ENCODE assay signal across 9 mouse cellular contexts in the genomic region with DNA sequence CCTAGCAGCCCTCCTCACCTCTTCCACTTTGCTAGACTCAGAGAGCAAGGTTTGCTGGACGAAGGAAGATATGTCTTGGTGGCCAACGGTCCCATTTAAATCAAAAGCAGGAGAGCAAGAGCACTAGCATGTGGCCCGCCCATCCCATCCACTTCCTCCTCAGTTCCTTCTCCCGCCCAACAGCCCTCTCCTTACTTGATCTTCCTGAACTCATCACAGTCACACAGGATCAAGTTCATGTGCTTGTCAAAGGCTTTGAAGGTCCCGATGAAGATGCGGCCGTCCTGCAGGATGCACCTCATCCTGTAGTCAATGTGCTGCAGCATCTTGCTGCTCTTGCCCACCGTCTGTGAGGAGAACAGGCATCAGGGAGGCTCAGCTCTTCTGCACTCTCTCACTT. TPM values are rescaled to one million over a fixed set of nuclear protein-coding genes. Genes with fewer than 3 reads are reported as not detected.
A peak's percentile ranks its signal among the peaks of the same experiment; 100 is the strongest.
DNase-seq lines count a peak whose midpoint lies in the region; ATAC-seq and TF ChIP-seq lines count a peak whose summit lies in the region.
"Had no signal": no experiment of that assay in that cellular context is flagged by ENCODE, and none has a peak within 500 bp of the region (broad histone marks: within the 10 kb centered on the region; RNA-seq: fewer than 3 reads in every experiment).

No protein-coding gene starts in this region.

- H3K9me3 ChIP-seq in CH12.LX (replicated peaks; ENCODE audit: low read length), result no peaks in the 10 kb centered on the region
- H3K9me3 ChIP-seq in G1E (replicated peaks), result no peaks in the 10 kb centered on the region
- H3K9me3 ChIP-seq in heart, embryonic 15.5 days (replicated peaks), result no peaks in the 10 kb centered on the region
- H3K9me3 ChIP-seq in liver, embryonic 15.5 days (replicated peaks), result no peaks in the 10 kb centered on the region

- TF ChIP-seq POLR2A in CH12.LX (IDR thresholded peaks at IDR 0.05; ENCODE audit: low read depth, low read length), result no peak

- H3K9ac ChIP-seq in CH12.LX (ENCODE audit: insufficient read depth, low read depth), result peak overlapping the region; percentile 97
- H3K9ac ChIP-seq in heart, embryonic 15.5 days, result peak overlapping the region; percentile 38; the same call in 1 of the 2 replicates
- 0 out of 2 replicates have a peak overlapping the region, but pooled peaks have one; percentile 97 for H3K9ac ChIP-seq in liver, embryonic 15.5 days

- peak overlapping the region; percentile 64 for H3K4me2 ChIP-seq in CH12.LX (ENCODE audit: insufficient read depth, low read depth, poor library complexity, severe bottlenecking)
- peak overlapping the region; percentile 88 for H3K4me2 ChIP-seq in heart, embryonic 15.5 days
- H3K4me2 ChIP-seq in liver, embryonic 15.5 days, result peak overlapping the region; percentile 96

- TF ChIP-seq RAD21 in CH12.LX (IDR thresholded peaks at IDR 0.05; ENCODE audit: low read depth, low read length), result no peak

- dilution Hi-C loops in CH12.LX (cut with MboI; ENCODE audit: extremely low pct_ligation_motif_present, extremely low pct_unique_long_range_greater_than_20kb, low sequenced_read_pairs), result no loop called here

- TF ChIP-seq EP300 in CH12.LX (IDR thresholded peaks at IDR 0.05; ENCODE audit: low read length), result no peak

- peaks cover 37 to 54% of the 10 kb centered on the region in 2 experiments for H3K36me3 ChIP-seq in CH12.LX (replicated peaks in 1 of 2; ENCODE audit: control insufficient read depth in 1 of 2, insufficient read depth in 1 of 2, low read length in 1 of 2)
- peaks cover 54% of the 10 kb centered on the region for H3K36me3 ChIP-seq in G1E (replicated peaks)
- H3K36me3 ChIP-seq in heart, embryonic 15.5 days, result peaks cover 40% of the 10 kb centered on the region
- peaks cover 55% of the 10 kb centered on the region for H3K36me3 ChIP-seq in liver, embryonic 15.5 days (replicated peaks)

- TF ChIP-seq CTCF in CH12.LX (conservative IDR thresholded peaks at IDR 0.05 in 1 of 2, IDR thresholded peaks at IDR 0.05 in 1 of 2; ENCODE audit: low read depth in 2 of 2, low read length in 2 of 2) (no peak), G1E (IDR thresholded peaks at IDR 0.05; ENCODE audit: low read depth, low read length) (no peak)

- H3K79me2 ChIP-seq in CH12.LX (replicated peaks; ENCODE audit: control insufficient read depth, extremely low read depth, insufficient read depth, poor library complexity, severe bottlenecking), result peaks cover 41% of the 10 kb centered on the region

- in situ Hi-C loops in CH12.LX (cut with MboI; ENCODE audit: low pct_ligation_motif_present, low pct_unique_long_range_greater_than_20kb, low sequenced_read_pairs), result no loop called here

- DNase-seq in CH12.LX (ENCODE audit: extremely low read depth), result no peak
- no peak for DNase-seq in G1E (ENCODE audit: low spot score)
- no peak for DNase-seq in gastrocnemius, adult 8-10 months (ENCODE audit: low spot score in 2 of 2)
- DNase-seq in adrenal gland, adult 18-20 months (ENCODE audit: low spot score in 2 of 2), result no peak
- DNase-seq in ovary, postnatal 10 days (ENCODE audit: low spot score), result no peak
- DNase-seq: right cerebral cortex, postnatal 14 days had no signal

- WGBS in heart, embryonic 15.5 days, result 74% methylated on average over 8 of the region's 8 CpGs
- 53% methylated on average over 8 of the region's 8 CpGs for WGBS in liver, embryonic 15.5 days (ENCODE audit: insufficient replicate concordance)

- H3K27me3 ChIP-seq in CH12.LX (replicated peaks) (peaks cover 7% of the 10 kb centered on the region), G1E (ENCODE audit: insufficient read depth, low read length) (no peaks in the 10 kb centered on the region)
- H3K27me3 ChIP-seq in heart, embryonic 15.5 days, result no peaks in the 10 kb centered on the region
- no peaks in the 10 kb centered on the region for H3K27me3 ChIP-seq in liver, embryonic 15.5 days

- ATAC-seq in G1E (ENCODE audit: extremely low read depth, insufficient number of reproducible peaks, low FRiP score, poor library complexity, severe bottlenecking), result no peak
- no peak for ATAC-seq in heart, embryonic 15.5 days (replicated peaks; ENCODE audit: insufficient number of reproducible peaks, insufficient read depth, low FRiP score, low read depth)
- no peak for ATAC-seq in liver, embryonic 15.5 days (ENCODE audit: insufficient read depth)
- no peak for ATAC-seq in CD4-positive, CD25-positive, alpha-beta regulatory T cell, adult 4 months

- H3K4me3 ChIP-seq in CH12.LX (replicated peaks in 1 of 3; ENCODE audit: low read depth in 2 of 3, low read length in 2 of 3, poor library complexity in 1 of 3), result peak overlapping the region; percentile 48 to 100 (median 83)
- peak overlapping the region; percentile 94 for H3K4me3 ChIP-seq in G1E (ENCODE audit: low read depth, low read length)
- H3K4me3 ChIP-seq in heart, embryonic 15.5 days, result peak overlapping the region; percentile 98
- H3K4me3 ChIP-seq in liver, embryonic 15.5 days (replicated peaks), result peak overlapping the region; percentile 90

- H3K4me1 ChIP-seq in CH12.LX (ENCODE audit: control insufficient read depth in 1 of 2, insufficient read depth in 2 of 2) (peaks cover 5 to 26% of the 10 kb centered on the region in 2 experiments), G1E (ENCODE audit: insufficient read depth, low read depth, low read length) (peaks cover 43% of the 10 kb centered on the region)
- H3K4me1 ChIP-seq in heart, embryonic 15.5 days (replicated peaks), result peaks cover 17% of the 10 kb centered on the region
- H3K4me1 ChIP-seq in liver, embryonic 15.5 days (replicated peaks), result peaks cover 28% of the 10 kb centered on the region

- no peak overlapping the region for H3K27ac ChIP-seq in CH12.LX (ENCODE audit: insufficient read depth, low read depth)
- H3K27ac ChIP-seq in heart, embryonic 15.5 days, result no peak overlapping the region
- H3K27ac ChIP-seq in liver, embryonic 15.5 days (replicated peaks), result no peak overlapping the region

TF ChIP-seq in CH12.LX, 34 proteins besides CTCF, POLR2A, EP300 and RAD21:
- TF ChIP-seq ZKSCAN1 (IDR thresholded peaks at IDR 0.05; ENCODE audit: borderline replicate concordance, low read depth, low read length) (no peak), PAX5 (IDR thresholded peaks at IDR 0.05; ENCODE audit: low read length) (no peak), CHD2 (IDR thresholded peaks at IDR 0.05; ENCODE audit: low read length) (no peak), USF1 (IDR thresholded peaks at IDR 0.05; ENCODE audit: low read depth, low read length) (no peak), USF2 (conservative IDR thresholded peaks at IDR 0.05; ENCODE audit: low read depth, low read length) (no peak), TBP (conservative IDR thresholded peaks at IDR 0.05; ENCODE audit: low read depth, low read length) (no peak), IRF4 (IDR thresholded peaks at IDR 0.05; ENCODE audit: low read depth, low read length) (no peak), NRF1 (IDR thresholded peaks at IDR 0.05; ENCODE audit: low read depth, low read length) (no peak), MAZ (IDR thresholded peaks at IDR 0.05; ENCODE audit: low read depth, low read length) (no peak), TCF12 (IDR thresholded peaks at IDR 0.05; ENCODE audit: low read depth, low read length) (no peak), E2F4 (IDR thresholded peaks at IDR 0.05; ENCODE audit: insufficient replicate concordance, low read depth, low read length) (no peak), SMC3 (IDR thresholded peaks at IDR 0.05; ENCODE audit: low read depth, low read length) (no peak)
TF ChIP-seq in CH12.LX: peak in this region for 0.

RNA-seq across cellular contexts. Expression of a gene that starts 2.4 kb away (rescaled TPM):
- 422 and 534 TPM in 2 replicates for total RNA-seq in CH12.LX (2012; rRNA removed)
- total RNA-seq in CH12.LX (2014; rRNA removed), result 515 and 524 TPM in 2 replicates
- polyA plus RNA-seq in CH12.LX (2012; ENCODE audit: insufficient read length, low read depth), result 318 and 413 TPM in 2 replicates
- 112 and 115 TPM in 2 replicates for total RNA-seq in G1E (2014; fragmentation: Nextera tagmentation)
- 252 and 274 TPM in 2 replicates for total RNA-seq in G1E (2017)
- 650 and 707 TPM in 2 replicates for polyA plus RNA-seq in G1E (2012)
- polyA plus RNA-seq in heart, embryonic 15.5 days (2015; fragmentation: Nextera tagmentation; extraction: Ambion mirVana), result 361 and 429 TPM in 2 replicates
- 280 and 286 TPM in 2 replicates for polyA plus RNA-seq in liver, embryonic 15.5 days (2015; fragmentation: Nextera tagmentation; extraction: Ambion mirVana)
- polyA plus RNA-seq in CD4-positive, CD25-positive, alpha-beta regulatory T cell, adult 4 months (2017; shearing (Covaris generic)), result 100 to 1,000 TPM; 292 to 325 TPM
- total RNA-seq in gastrocnemius, adult 8-10 months (2022), result 100 to 1,000 TPM; 130 to 142 (median 138) TPM
- 100 to 1,000 TPM; 168 to 170 TPM for total RNA-seq in adrenal gland, adult 18-20 months (2021)

RNA-seq across cellular contexts. Expression of a gene that starts 18.2 kb away (rescaled TPM):
- total RNA-seq in CH12.LX (2012; rRNA removed) (not detected in 2 replicates), CH12.LX (2014; rRNA removed) (not detected in 2 replicates), G1E (2014; fragmentation: Nextera tagmentation) (not detected in 2 replicates), G1E (2017) (0.05 and 0.06 TPM in 2 replicates)
- polyA plus RNA-seq in CH12.LX (2012; ENCODE audit: insufficient read length, low read depth) (not detected in 2 replicates), G1E (2012) (not detected in 2 replicates)
- not detected in 2 replicates for polyA plus RNA-seq in heart, embryonic 15.5 days (2015; fragmentation: Nextera tagmentation; extraction: Ambion mirVana)
- polyA plus RNA-seq in liver, embryonic 15.5 days (2015; fragmentation: Nextera tagmentation; extraction: Ambion mirVana), result 0.07 and 0.08 TPM in 2 replicates
- not detected for polyA plus RNA-seq in CD4-positive, CD25-positive, alpha-beta regulatory T cell, adult 4 months (2017; shearing (Covaris generic))
- total RNA-seq in gastrocnemius, adult 8-10 months (2022), result not detected
- total RNA-seq in adrenal gland, adult 18-20 months (2021), result not detected

Comparison
In these comparisons a context has a peak if more than half of its experiments do, and no peak if none do; other contexts are left out.
1. H3K9ac ChIP-seq: peak in every context shown above with its lines; median percentile 97 in CH12.LX; 97 in liver, embryonic 15.5 days; 38 in heart, embryonic 15.5 days.